Mouse (Mus musculus): Measurements from ENCODE around the gene Olfm2.
A peak's percentile ranks its signal among the peaks of the same experiment; 100 is the strongest.
"Not testable (repeated sequence)": the region's sequence is repeated elsewhere in the genome, so short reads cannot be mapped to it uniquely, and the experiment has no call there.

The Olfm2 gene

GRCm38 (mm10) chr9:20653859-20654258, 92.3 kb downstream of the Olfm2 start:
- no peak for DNase-seq (ENCODE audit: low spot score)

GRCm38 (mm10) chr9:20652260-20652658, 93.9 kb downstream of the Olfm2 start:
- DNase-seq (ENCODE audit: low spot score): no peak

DNA sequence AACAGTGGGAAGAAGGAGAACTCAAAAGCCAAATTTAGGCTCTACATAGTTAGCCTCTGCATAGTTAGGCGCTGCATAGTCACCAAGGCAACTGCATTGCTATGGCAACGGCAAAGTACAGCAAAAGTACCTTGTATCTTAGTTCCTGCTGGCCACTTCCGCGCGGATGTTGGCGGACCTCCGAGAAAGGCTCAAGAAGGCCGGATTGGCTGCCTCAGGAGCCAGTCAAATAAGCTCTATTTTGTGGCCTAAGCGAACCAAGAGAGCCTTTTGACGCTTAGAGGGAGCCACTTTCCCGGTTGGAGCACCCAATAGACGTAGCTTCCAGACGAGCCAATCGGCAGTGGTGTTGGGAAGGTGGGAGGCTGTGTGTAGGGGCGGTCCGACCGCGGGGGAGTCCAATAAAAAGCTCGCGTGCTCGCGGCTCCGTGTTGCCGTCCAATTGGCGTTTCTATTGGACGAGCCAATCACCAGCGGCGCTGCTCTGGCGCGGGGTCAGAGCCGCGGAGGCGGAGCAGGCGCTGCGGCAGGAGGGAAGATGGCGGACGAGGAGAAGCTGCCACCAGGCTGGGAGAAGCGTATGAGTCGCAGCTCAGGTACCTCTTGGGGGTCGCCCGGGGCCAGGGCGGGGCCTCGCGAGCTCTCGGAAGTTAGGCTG, 94.4 kb downstream of the Olfm2 start, which contains the start of gene Pin1:
Gene Pin1, plus strand, starts transcription at position 494 of the 658 bp plus-strand sequence.
- DNase-seq (ENCODE audit: low spot score): peak; percentile 99

DNA sequence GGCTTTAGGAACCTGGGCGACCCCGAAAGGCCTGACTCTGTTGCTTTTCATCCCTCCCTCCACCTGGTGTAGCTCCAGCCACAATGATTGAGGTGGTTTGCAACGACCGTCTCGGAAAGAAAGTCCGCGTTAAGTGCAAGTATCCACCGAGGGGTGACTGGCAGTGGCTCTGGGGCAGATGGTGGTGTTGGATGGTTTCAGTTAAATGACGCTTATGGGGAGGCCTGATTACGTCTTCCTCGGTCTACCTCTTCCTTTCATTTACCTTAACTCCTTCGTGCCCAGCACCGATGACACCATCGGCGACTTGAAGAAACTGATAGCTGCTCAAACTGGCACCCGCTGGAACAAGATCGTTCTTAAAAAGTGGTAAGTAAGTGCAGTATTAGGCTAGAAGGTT, 101.0 kb downstream of the Olfm2 start:
- no peak for DNase-seq (ENCODE audit: low spot score)

DNA sequence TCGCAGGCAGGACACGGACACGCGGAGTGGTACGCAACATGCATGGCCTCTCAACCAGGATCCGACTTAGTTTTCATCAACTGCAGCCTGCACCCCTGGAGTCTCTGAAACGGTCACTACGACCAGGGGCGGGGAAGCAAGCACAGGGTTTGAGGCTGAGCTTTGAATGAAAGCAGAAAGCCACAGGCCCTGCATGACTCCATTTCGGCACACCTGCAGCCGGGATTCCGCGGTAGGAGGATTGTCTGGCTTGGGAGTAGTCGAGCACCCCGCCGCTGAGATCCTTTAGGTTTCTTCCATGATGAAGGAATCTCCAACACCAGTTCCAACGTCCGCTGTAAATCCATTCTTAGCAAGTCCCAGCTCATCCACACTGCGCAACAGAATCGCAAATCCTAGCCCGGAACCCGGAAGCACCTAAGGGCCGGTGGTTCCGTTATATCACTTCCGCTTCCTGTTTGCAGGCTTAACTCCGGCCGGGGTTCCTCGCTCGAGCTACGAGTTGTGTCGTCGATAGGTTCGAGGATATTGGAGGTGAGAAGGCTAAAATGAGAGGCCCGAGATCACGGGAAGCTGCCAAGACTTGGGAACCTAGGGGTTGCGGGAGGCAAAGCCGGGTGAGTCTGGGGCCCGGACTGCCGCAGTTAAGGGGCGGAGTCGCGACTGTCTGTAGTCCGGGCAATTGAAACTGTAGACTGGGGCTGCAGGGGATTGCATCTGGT, 101.6 kb downstream of the Olfm2 start, which contains the start of gene Fbxl12:
Gene Fbxl12, minus strand, starts transcription at position 408 of the 722 bp plus-strand sequence.
- DNase-seq (ENCODE audit: low spot score): peak; percentile 81

DNA sequence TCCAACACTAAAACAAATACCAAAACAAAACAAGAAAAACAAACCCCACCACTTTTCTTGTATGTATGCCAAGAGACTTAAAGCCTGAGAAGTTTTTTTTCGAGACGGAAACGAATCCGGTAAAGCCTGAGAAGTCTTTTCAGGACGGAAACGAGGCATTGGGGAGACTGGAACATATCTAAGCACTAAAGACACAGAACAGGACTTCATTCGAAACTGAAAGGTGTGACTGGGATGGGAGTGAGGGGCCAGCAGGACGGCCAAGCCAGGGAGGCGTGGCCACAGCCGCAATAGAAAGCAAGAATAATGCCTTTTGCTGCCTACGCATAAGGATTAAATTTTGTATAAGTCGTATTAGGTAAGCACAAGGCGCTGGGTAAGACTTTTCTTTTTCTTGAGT, 102.4 kb downstream of the Olfm2 start:
- no peak for DNase-seq (ENCODE audit: low spot score)

GRCm38 (mm10) chr9:20642896-20643466, 103.2 kb downstream of the Olfm2 start:
- peak; percentile 86 for DNase-seq (ENCODE audit: low spot score)

GRCm38 (mm10) chr9:20642101-20642895, 103.9 kb downstream of the Olfm2 start, which contains the start of gene Ubl5:
Gene Ubl5 (plus strand): TSS chr9:20642878.
- DNase-seq (ENCODE audit: low spot score): peak; percentile 99

GRCm38 (mm10) chr9:20641501-20641900, 104.6 kb downstream of the Olfm2 start:
- DNase-seq (ENCODE audit: low spot score): no peak

GRCm38 (mm10) chr9:20639486-20639885, 106.7 kb downstream of the Olfm2 start:
- no peak for DNase-seq (ENCODE audit: low spot score)

DNA sequence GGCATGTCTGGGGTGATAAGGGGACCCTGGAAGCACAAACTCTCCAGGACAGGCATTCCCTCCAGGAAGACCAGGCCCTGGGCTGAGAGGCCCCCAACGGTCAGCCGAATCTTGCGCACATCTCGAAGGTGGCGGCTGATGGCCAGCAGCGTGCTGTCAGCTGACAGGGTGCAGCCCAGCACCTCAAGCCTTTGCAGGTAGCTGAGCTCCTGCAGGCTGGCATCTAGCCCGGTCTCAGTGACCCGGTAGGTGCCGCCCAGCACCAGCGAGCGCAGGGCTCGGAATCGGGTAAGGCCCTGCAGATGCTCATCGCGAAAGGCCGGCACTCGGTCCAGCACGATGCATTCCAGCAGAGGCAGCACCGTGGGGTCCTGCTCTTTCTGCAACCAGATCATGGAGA, 107.6 kb downstream of the Olfm2 start:
- DNase-seq (ENCODE audit: low spot score): no peak

DNA sequence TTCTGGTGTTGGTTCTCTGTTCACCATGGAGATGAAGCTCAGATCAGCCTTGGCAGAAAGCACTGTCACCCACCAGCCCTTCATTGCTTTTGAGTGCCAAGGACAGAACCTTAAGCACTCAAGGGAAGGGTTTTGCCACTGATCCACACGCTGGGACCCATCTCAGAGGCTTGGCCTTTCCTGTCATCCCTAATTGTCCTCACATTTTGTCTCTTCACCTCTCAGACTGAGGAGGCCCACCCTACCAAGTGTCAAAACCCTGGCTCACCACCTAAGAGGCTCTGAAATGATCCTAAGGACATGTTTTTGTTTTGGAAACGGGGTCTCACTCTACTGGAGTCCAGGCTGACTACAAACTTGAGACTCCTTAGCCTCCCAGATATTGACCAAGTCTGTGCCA, 109.4 kb downstream of the Olfm2 start:
- no peak for DNase-seq (ENCODE audit: low spot score)

- no peak for DNase-seq (ENCODE audit: low spot score)
Observed at GRCm38 (mm10) chr9:20636256-20636655, 109.9 kb downstream of the Olfm2 start.

DNA sequence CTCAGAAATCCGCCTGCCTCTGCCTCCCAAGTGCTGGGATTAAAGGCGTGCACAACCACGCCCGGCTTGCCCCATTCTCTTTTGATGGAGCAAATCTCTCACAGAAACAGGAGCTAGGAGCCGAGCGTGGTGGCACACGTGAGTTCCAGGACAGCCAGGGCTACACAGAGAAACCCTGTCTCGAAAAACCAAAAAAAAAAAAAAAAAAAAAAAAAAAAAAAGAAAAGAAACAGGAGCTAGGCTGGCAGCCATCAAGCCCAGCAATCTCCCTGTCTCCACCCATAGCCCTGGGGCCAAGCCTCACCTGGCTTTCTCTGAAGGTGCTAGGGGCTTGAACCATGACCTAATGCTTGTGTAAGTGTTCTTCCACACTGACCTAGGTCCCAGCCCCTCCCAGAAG, 110.5 kb downstream of the Olfm2 start:
- DNase-seq (ENCODE audit: low spot score): not testable (repeated sequence)

- DNase-seq (ENCODE audit: low spot score): no peak
Observed at GRCm38 (mm10) chr9:20631332-20631731, 114.8 kb downstream of the Olfm2 start.

Measured in yolk sac, embryonic 10.5 days (tissue).